Comparison of ENCODE assay signal across 8 mouse cellular contexts in the genomic region with DNA sequence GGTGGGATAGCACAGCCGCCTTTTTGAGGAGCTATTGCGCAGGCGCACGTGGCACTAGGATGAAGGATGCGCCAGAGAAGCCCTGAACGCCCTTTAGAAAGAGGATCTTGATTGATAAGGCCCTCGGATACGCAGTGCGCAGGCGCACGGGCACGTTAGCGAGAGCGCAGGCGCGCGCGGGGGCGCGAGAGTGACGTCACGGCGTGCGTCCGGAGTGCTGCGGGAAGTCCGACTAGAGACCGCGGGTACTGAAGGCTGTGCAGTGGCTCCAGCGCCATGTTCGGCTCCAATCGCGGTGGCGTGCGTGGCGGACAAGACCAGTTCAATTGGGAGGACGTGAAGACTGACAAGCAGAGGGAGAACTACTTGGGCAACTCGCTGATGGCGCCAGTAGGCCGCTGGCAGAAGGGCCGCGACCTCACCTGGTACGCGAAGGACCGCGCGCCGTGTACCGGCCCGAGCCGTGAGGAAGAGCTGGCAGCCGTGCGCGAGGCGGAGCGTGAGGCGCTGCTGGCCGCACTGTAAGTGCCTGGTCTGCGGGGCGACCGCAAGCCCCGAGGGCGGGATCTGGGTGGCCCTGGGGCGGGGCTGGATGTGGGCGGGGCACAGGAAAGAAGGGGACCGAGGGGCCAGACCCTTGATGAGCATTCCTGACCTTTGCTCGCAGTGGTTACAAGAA. TPM values are rescaled to one million over a fixed set of nuclear protein-coding genes. Genes with fewer than 3 reads are reported as not detected.
DNase-seq lines count a peak whose midpoint lies in the region; ATAC-seq lines count a peak whose summit lies in the region.

A gene (plus strand): TSS at position 169 of the 679 bp plus-strand sequence.

- peak; percentile 95 to 98 for DNase-seq in adrenal gland, adult (ENCODE audit: inconsistent age in 2 of 2, low spot score in 1 of 2)
- DNase-seq in embryo, embryonic 10 days (ENCODE audit: low spot score) = peak; percentile 99
- peak; percentile 92 for DNase-seq in gastrocnemius, postnatal 10 days
- DNase-seq in induced T-regulatory cell, adult 2 months (ENCODE audit: low read depth) = peak; percentile 98
- peak; percentile 94 for DNase-seq in left cerebral cortex, adult 8-10 months (ENCODE audit: low spot score in 2 of 2)
- DNase-seq in right cerebral cortex, adult 18-20 months = peak; percentile 95
- DNase-seq in urinary bladder, adult 2 months (ENCODE audit: low spot score) = peak; percentile 84

- peak; percentile 77 for ATAC-seq in megakaryocyte, adult 5-6 weeks (ENCODE audit: poor library complexity, severe bottlenecking)

RNA-seq across cellular contexts. Expression of the gene that starts here (rescaled TPM):
- total RNA-seq in gastrocnemius, postnatal 10 days (2021) = 1 to 10 TPM; 6.1 to 6.3 TPM
- total RNA-seq in left cerebral cortex, adult 8-10 months (2022) = 10 to 100 TPM; 19.1 to 24.6 (median 20.4) TPM
- 8.3 and 8.6 TPM in 2 replicates for total RNA-seq in megakaryocyte, adult 5-6 weeks (2015)
- 7.2 and 8.7 TPM in 2 replicates for total RNA-seq in megakaryocyte, adult 5-6 weeks (2017)
- 23.8 and 26.1 TPM in 2 replicates for polyA plus RNA-seq in urinary bladder, adult 2 months (2012; rRNA removed)

Comparison
In these comparisons a context has a peak if more than half of its experiments do, and no peak if none do; other contexts are left out.
1. Peak in every context shown above with its lines: DNase-seq and ATAC-seq.